Mouse (Mus musculus) midbrain, postnatal 0 days (tissue): ENCODE measurements around the gene Rasgrf2. TPM values are rescaled to one million over a fixed set of nuclear protein-coding genes. Genes with fewer than 3 reads are reported as not detected.

ENCODE experiments used
- ATAC-seq: fragments of 200-750 bp; cut with Nextera tagmentation; 2 replicates; pipeline ENCODE4 v1.8.0; 2017; ENCODE audit warnings: moderate number of reproducible peaks, mild to moderate bottlenecking, moderate TSS enrichment, moderate library complexity; ENCODE audit not compliant: low FRiP score
- DNase-seq: peaks from one replicate; pipeline ENCODE4 v3.0.0-alpha.2; 2015; ENCODE audit warnings: low spot score
- H3K27ac ChIP-seq: fragments of 300-500 bp; sonication (generic); 2 replicates; pipeline ENCODE4 v1.5.1; 2014; ENCODE audit warnings: low read depth, mild to moderate bottlenecking, low read length, mixed read lengths
- H3K27me3 ChIP-seq: fragments of 300-500 bp; sonication (generic); 2 replicates; pipeline ENCODE4 v1.6.1; 2014; ENCODE audit warnings: low read length, control low read depth, mixed read lengths; ENCODE audit not compliant: insufficient read depth
- H3K36me3 ChIP-seq: fragments of 300-500 bp; sonication (generic); 2 replicates; pipeline ENCODE4 v1.6.1; 2014; ENCODE audit warnings: low read length, control low read depth, mixed read lengths; ENCODE audit not compliant: insufficient read depth
- H3K4me1 ChIP-seq: fragments of 300-500 bp; sonication (generic); 2 replicates; pipeline ENCODE4 v1.6.1; 2014; ENCODE audit warnings: mild to moderate bottlenecking, control low read depth, antibody characterized with exemption, low read length, mixed read lengths; ENCODE audit not compliant: insufficient read depth
- H3K4me2 ChIP-seq: fragments of 300-500 bp; sonication (generic); 2 replicates; pipeline ENCODE4 v1.6.1; 2014; ENCODE audit warnings: low read depth, mild to moderate bottlenecking, low read length, mixed read lengths; ENCODE audit not compliant: poor library complexity, severe bottlenecking
- H3K4me3 ChIP-seq: fragments of 300-500 bp; sonication (generic); 2 replicates; pipeline ENCODE4 v1.5.1; 2014; ENCODE audit warnings: low read depth, mild to moderate bottlenecking, low read length, moderate library complexity
- H3K9ac ChIP-seq: fragments of 300-500 bp; sonication (generic); replicated peaks from 2 replicates; pipeline ENCODE4 v1.6.1; 2014; ENCODE audit warnings: mild to moderate bottlenecking, low read length, moderate library complexity, mixed read lengths; ENCODE audit not compliant: poor library complexity, severe bottlenecking
- H3K9me3 ChIP-seq: fragments of 300-500 bp; sonication (generic); 2 replicates; pipeline ENCODE4 v1.6.1; 2016; ENCODE audit warnings: low read length, control low read depth
- CTCF ChIP-seq: IDR thresholded peaks from 2 replicates; pipeline ENCODE4 v1.5.1; 2016; ENCODE audit warnings: antibody characterized with exemption, mild to moderate bottlenecking
- WGBS: fragments of 180-500 bp; shearing (Covaris S2); extraction: QIAGEN DNeasy Blood & Tissue Kit; methylation state at CpG from one replicate; pipeline ENCODE4 v1.1.7; 2014; 5-methylcytosine and 5-hydroxymethylcytosine counted together
- polyA plus RNA-seq: library from polyadenylated mRNA; unstranded; fragments of >200 nt; fragmentation: Nextera tagmentation; extraction: Ambion mirVana; gene quantifications from 2 replicates; pipeline ENCODE4 v1.2.1, GENCODE M21; 2015
- total RNA-seq: library from RNA; depleted of rRNA; stranded (reverse); fragments of >200 nt; gene quantifications from 2 replicates; pipeline ENCODE4 v1.2.3, GENCODE M21; 2014

Rasgrf2 gene
- total and polyA plus RNA-seq, 2 experiments from 2014 or later: 16.7 to 105 TPM

DNA sequence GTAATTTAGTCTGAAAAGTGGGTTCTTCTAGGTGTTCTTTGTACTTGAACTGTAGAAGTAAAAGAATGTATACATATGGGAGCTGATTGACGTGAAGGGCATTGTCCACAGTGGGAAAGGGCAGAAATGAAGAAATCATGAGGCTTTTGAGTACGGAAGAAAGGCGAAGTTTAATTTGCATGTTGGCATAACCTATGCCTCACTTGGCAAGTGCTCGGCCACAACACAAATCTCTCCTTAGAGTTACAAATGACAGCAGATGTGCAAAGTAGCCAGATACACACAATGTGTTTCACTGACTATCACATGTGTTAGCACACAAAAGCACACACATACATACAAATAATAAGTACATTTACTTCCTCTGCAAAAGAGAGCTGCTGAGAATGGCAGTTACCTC is 251.2 kb downstream of the Rasgrf2 start:
- Histone ChIP-seq H3K9ac (no peak overlapping the region), H3K27me3 (no peaks in the 10 kb centered on the region), H3K9me3 (no peaks in the 10 kb centered on the region), H3K4me3 (no peak overlapping the region), H3K4me1 (no peaks in the 10 kb centered on the region), H3K27ac (no peak overlapping the region), H3K4me2 (no peak overlapping the region), H3K36me3 (no peaks in the 10 kb centered on the region)
- DNase-seq: no peak
- ATAC-seq: no peak
- TF ChIP-seq CTCF: no peak
- WGBS: 84% methylated on average over 4 of the region's 4 CpGs

GRCm38 (mm10) chr13:91877996-91878395 is 253.5 kb downstream of the Rasgrf2 start:
- DNase-seq (no peak), ATAC-seq (no peak)
- Histone ChIP-seq H3K9me3 (no peaks in the 10 kb centered on the region), H3K4me3 (no peak overlapping the region), H3K9ac (no peak overlapping the region), H3K4me1 (no peaks in the 10 kb centered on the region), H3K27me3 (no peaks in the 10 kb centered on the region), H3K36me3 (no peaks in the 10 kb centered on the region), H3K27ac (no peak overlapping the region), H3K4me2 (no peak overlapping the region)
- WGBS: 87% methylated on average over 3 of the region's 3 CpGs
- TF ChIP-seq CTCF: no peak

- Histone ChIP-seq H3K4me3 (no peak overlapping the region), H3K9ac (no peak overlapping the region), H3K4me1 (no peaks in the 10 kb centered on the region), H3K9me3 (no peaks in the 10 kb centered on the region), H3K27me3 (no peaks in the 10 kb centered on the region), H3K27ac (no peak overlapping the region), H3K4me2 (no peak overlapping the region), H3K36me3 (no peaks in the 10 kb centered on the region)
- WGBS: 85% methylated on average over 10 of the region's 10 CpGs
- no peak for TF ChIP-seq CTCF
- DNase-seq (no peak), ATAC-seq (no peak)
Observed at GRCm38 (mm10) chr13:91877350-91877749, 254.1 kb downstream of the Rasgrf2 start.

DNA sequence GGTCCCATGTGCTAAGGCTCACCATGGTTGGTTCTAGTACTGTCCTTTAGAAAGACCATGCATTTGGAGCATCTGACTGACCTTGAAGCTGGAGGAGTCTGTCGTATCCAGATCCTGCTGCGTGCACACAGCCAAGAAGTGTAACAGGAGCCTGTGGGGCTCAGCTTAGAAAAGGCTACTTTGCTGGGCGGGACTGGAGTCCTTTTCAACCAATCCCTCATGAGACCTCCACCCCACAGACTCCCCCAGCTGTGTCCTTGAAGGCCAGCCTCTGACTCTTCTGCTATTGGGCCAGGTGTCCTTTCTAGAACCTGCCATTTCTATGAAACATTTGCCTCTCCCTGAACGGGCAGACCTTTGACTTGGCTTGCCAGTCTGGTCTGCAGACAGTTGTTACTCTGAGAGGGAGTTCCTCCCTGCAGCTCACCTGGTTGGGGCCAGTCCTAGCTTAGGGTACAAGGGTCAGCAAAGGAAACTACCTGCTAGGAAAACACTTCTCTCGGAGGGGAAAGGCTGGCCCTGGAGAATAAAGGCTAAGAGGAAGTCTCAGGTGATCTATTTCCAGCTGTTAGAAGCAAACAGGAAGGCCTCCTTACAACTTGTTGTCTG is 254.6 kb downstream of the Rasgrf2 start, which contains the start of gene Ckmt2:
Gene Ckmt2 (minus strand): TSS at position 145 of the 609 bp plus-strand sequence.
- no peak within 1 kb of the TSS for H3K4me3 ChIP-seq
- no peak for DNase-seq
- no peaks in the 10 kb centered on the region for H3K36me3 ChIP-seq
- no peaks in the 10 kb centered on the region for H3K27me3 ChIP-seq
- no peak within 1 kb of the TSS for H3K9ac ChIP-seq
- no peak for TF ChIP-seq CTCF
- no peak for ATAC-seq
- no peak within 1 kb of the TSS for H3K4me2 ChIP-seq
- H3K9me3 ChIP-seq: no peaks in the 10 kb centered on the region
- H3K27ac ChIP-seq: no peak within 1 kb of the TSS
- H3K4me1 ChIP-seq: no peaks in the 10 kb centered on the region
- 81% methylated on average over 5 of the region's 5 CpGs for WGBS

DNA sequence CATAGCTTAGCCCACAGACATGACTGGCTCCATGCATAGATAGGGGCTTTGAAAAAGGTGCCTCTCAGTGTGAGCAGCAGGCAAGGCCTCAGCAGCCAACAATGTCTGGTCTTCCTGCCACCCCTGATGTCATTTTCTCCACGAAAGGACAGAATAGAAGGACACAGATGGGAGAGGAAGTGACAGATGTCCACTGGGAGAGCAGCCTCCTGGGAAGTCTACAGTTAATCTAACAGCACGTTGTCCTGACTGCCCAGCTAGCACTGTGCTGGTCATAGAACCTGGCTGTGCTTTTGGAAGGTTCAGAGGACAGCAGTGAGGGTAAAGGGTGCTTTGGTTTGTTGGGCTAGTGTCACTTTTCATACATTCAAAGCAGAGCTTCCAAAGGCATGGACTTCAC is 255.9 kb downstream of the Rasgrf2 start:
- DNase-seq (no peak), ATAC-seq (no peak)
- H3K4me2 ChIP-seq: no peak overlapping the region
- no peak overlapping the region for H3K9ac ChIP-seq
- H3K27ac ChIP-seq: no peak overlapping the region
- H3K27me3 ChIP-seq: no peaks in the 10 kb centered on the region
- 47% methylated on average over 2 of the region's 2 CpGs for WGBS
- no peaks in the 10 kb centered on the region for H3K4me1 ChIP-seq
- no peaks in the 10 kb centered on the region for H3K36me3 ChIP-seq
- H3K4me3 ChIP-seq: no peak overlapping the region
- TF ChIP-seq CTCF: no peak
- no peaks in the 10 kb centered on the region for H3K9me3 ChIP-seq

- Histone ChIP-seq H3K27ac (no peak overlapping the region), H3K9ac (no peak overlapping the region), H3K4me3 (no peak overlapping the region), H3K27me3 (no peaks in the 10 kb centered on the region), H3K36me3 (no peaks in the 10 kb centered on the region), H3K9me3 (no peaks in the 10 kb centered on the region), H3K4me1 (no peaks in the 10 kb centered on the region), H3K4me2 (no peak overlapping the region)
- DNase-seq (no peak), ATAC-seq (no peak)
- no peak for TF ChIP-seq CTCF
- WGBS: 89% methylated on average over 7 of the region's 7 CpGs
Observed at GRCm38 (mm10) chr13:91874565-91874964, 256.9 kb downstream of the Rasgrf2 start.
